Mouse (Mus musculus) MEL (cell line): ENCODE results near the gene Cdh15.

ENCODE experiments used
- MAFK ChIP-seq: IDR thresholded peaks from 2 replicates; pipeline ENCODE4 v1.6.1; 2011; ENCODE audit warnings: low read depth, mild to moderate bottlenecking, low read length, improper control_type of control experiment, borderline replicate concordance
- POLR2A ChIP-seq, 2 experiments: IDR thresholded peaks; 2 replicates each; pipeline ENCODE4 v1.6.1; 2011 to 2012; ENCODE audit warnings: low read length in 2 of 2, mild to moderate bottlenecking in 2 of 2, control low read depth in 1 of 2, improper control_type of control experiment in 1 of 2, low read depth in 1 of 2, moderate library complexity in 1 of 2; ENCODE audit not compliant: control insufficient read depth in 1 of 2, insufficient read depth in 1 of 2, poor library complexity in 1 of 2
- ZKSCAN1 ChIP-seq: IDR thresholded peaks from 2 replicates; pipeline ENCODE4 v1.6.1; 2012; ENCODE audit warnings: low read depth, mild to moderate bottlenecking, inconsistent platforms, low read length, improper control_type of control experiment, moderate library complexity

GRCm38 (mm10) chr8:122878231-122878630, 30.5 kb downstream of the Cdh15 start:
- TF ChIP-seq ZKSCAN1 (no peak), MAFK (no peak), POLR2A (IDR thresholded peaks at IDR 0.05; ENCODE audit: control insufficient read depth in 1 of 2, insufficient read depth in 1 of 2, low read depth in 1 of 2, low read length in 2 of 2, poor library complexity in 1 of 2) (no peak)
